Mouse (Mus musculus) gastrocnemius, adult 2 months (tissue): ENCODE results near the gene Cdh13. TPM values are rescaled to one million over a fixed set of nuclear protein-coding genes. Genes with fewer than 3 reads are reported as not detected.

Experiments used
- DNase-seq: peaks from one replicate; pipeline ENCODE4 v3.0.0; 2022
- H3K27ac ChIP-seq: fragments of 200-600 bp; 2 replicates; pipeline ENCODE4 v1.8.1; 2022; ENCODE audit warnings: mild to moderate bottlenecking
- H3K4me3 ChIP-seq: fragments of 200-600 bp; 2 replicates; pipeline ENCODE4 v1.8.1; 2022; ENCODE audit warnings: mild to moderate bottlenecking, moderate library complexity
- CTCF ChIP-seq: fragments of 200-600 bp; IDR thresholded peaks from 2 replicates; pipeline ENCODE4 v1.8.1; 2022; ENCODE audit warnings: antibody characterized with exemption, mild to moderate bottlenecking, moderate library complexity
- intact Hi-C: fragments of 180-260 bp; cut with DNase I; formaldehyde crosslinking; loops from one replicate; pipeline ENCODE4 v1.15.1; 2025
- total RNA-seq, 2 experiments: library from RNA; stranded (reverse); gene quantifications; 2 replicates each; pipeline ENCODE4 v1.2.3; 2021

Cdh13 gene
- total RNA-seq, 2 experiments from 2014 or later = 88.3 to 104 TPM

DNA sequence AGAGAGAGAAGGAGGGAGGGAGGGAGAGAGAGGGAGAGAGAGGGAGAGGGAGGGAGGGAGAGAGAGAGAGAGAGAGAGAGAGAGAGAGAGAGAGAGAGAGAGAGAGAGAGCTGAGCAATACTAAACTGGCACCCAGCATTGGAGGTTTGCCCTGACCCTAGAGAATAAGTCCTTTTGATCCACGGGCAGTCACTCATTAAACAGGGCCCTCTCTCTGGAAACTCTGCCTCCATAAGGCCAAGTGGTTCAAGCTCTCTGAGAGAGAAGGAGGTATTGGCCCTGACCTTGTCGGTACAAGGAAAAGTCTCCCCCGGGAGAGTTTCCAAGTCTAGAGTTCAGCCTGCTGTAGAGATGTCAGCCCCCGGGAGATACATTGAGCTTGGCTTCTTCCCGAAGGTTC, 564.5 kb downstream of the Cdh13 start:
- TF ChIP-seq CTCF = no peak

DNA sequence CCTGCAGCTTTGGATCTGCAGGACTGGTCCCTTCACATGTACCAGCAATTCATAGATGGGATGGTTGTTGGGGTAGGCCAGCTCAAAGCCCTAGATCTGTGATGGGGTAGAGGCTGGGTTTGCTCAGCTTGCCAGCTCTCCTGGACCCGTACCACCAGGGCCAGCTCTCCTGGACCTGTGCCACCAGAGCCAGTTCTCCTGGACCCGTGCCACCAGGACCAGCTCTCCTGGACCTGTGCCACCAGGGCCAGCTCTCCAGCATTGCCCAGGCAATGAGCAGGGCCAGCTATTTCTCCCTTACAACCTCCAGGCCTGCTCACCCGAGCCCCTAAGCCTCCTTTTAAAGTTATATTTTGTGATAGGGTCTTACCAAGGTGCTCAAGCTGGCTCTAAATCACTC, 566.0 kb downstream of the Cdh13 start:
- intact Hi-C loops = no loop called here
- DNase-seq = peak; percentile 31
- Histone ChIP-seq H3K27ac (no peak overlapping the region), H3K4me3 (no peak overlapping the region)
- no peak for TF ChIP-seq CTCF

More for the DNA sequence above, 564.5 kb downstream of the Cdh13 start:
- intact Hi-C loops = no loop called here
- H3K4me3 ChIP-seq = no peak overlapping the region
- no peak for DNase-seq
- no peak overlapping the region for H3K27ac ChIP-seq

GRCm38 (mm10) chr8:118850381-118850780, 566.8 kb downstream of the Cdh13 start:
- TF ChIP-seq CTCF = no peak; the same call in none of the 2 replicates
- Histone ChIP-seq H3K4me3 (no peak overlapping the region), H3K27ac (no peak overlapping the region)
- peak; percentile 71 for DNase-seq
- intact Hi-C loops = loop anchor here (1.0 to 10.0 kb wide), 5 partner anchors 214 to 920 kb away; no protein-coding TSS in a partner anchor

- intact Hi-C loops = loop anchor here (5.0 to 10.0 kb wide), 4 partner anchors 213 to 564 kb away; no protein-coding TSS in a partner anchor
- no peak for TF ChIP-seq CTCF
- Histone ChIP-seq H3K27ac (no peak overlapping the region), H3K4me3 (no peak overlapping the region)
- no peak for DNase-seq
Measured at GRCm38 (mm10) chr8:118851361-118851760, 567.8 kb downstream of the Cdh13 start.

- no peak overlapping the region for H3K4me3 ChIP-seq
- TF ChIP-seq CTCF = no peak
- peak overlapping the region; percentile 38; the same call in 1 of the 2 replicates for H3K27ac ChIP-seq
- intact Hi-C loops = loop anchor here (5.0 to 10.0 kb wide), 4 partner anchors 212 to 566 kb away; no protein-coding TSS in a partner anchor
- DNase-seq = peak; percentile 46
Measured at GRCm38 (mm10) chr8:118852861-118853260, 569.3 kb downstream of the Cdh13 start.

DNA sequence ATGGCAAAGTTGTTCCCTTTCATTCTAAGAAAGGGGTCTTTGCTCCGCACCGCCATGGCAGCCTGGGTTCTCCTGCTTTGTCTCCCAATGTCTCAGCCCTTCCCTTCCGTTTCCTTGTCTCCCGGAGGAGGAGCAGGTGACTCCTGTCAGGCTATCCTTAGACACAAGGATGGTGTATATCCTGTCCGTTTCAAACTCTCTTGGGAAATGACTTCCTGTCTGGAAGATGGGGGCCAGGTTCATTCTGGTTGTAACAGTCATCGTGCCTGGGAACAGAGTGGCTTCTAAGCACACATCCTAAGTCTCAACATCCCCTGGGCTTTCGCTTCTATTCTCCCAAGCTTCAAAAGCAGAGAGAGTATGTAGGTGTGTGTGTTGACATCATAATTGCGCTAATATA, 571.1 kb downstream of the Cdh13 start:
- H3K4me3 ChIP-seq = no peak overlapping the region
- TF ChIP-seq CTCF = no peak
- DNase-seq = no peak
- no peak overlapping the region for H3K27ac ChIP-seq
- intact Hi-C loops = loop anchor here (5.0 to 10.0 kb wide), 4 partner anchors 210 to 567 kb away; no protein-coding TSS in a partner anchor

DNA sequence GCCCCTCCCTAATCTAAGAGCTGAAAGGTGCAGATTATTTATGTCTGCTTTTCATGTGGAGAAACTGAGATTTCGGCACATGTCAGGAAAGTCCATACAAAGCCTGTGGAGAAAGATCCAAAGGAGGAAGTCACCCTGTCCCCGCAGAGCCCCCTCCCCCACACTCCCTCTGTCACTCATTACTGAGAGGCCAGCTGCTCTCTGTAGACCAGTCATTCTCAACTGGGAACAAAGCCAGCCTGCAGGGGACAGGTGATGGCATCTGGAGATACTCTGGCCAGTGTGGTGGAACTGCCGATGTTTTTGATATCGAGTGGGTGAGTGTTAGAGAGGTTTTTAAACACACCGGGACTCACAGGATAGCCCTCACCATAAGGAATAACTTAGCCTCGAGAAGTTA, 582.8 kb downstream of the Cdh13 start:
- intact Hi-C loops = no loop called here
- DNase-seq = no peak
- no peak overlapping the region for H3K4me3 ChIP-seq
- no peak overlapping the region for H3K27ac ChIP-seq
- TF ChIP-seq CTCF = no peak

DNA sequence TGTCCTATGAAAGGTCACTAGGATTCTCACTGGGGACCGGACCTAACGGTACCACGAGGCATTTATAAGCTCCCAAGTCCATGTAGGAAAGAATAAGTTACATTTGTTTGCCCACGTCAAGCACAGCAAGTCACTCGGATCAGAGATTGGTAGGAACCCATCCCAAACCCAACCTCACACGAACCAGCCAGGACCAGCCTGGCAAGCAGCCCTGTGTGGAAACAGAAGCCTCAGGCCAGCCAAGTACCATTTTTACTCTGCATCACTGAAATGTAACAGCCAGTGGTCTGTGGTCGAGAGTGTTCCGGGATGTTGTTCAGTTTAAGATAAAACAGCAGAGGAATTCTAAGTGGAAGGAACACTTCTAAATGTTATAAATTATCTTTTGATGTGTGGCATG, 587.2 kb downstream of the Cdh13 start:
- H3K4me3 ChIP-seq = no peak overlapping the region
- intact Hi-C loops = no loop called here
- TF ChIP-seq CTCF = no peak

GRCm38 (mm10) chr8:118879939-118880825, 596.6 kb downstream of the Cdh13 start:
- Histone ChIP-seq H3K27ac (no peak overlapping the region), H3K4me3 (no peak overlapping the region)
- DNase-seq = no peak
- TF ChIP-seq CTCF = no peak
- intact Hi-C loops = no loop called here

More for the DNA sequence above, 587.2 kb downstream of the Cdh13 start:
- DNase-seq = no peak
- no peak overlapping the region for H3K27ac ChIP-seq

- no peak for DNase-seq
- intact Hi-C loops = no loop called here
- no peak for TF ChIP-seq CTCF
- Histone ChIP-seq H3K4me3 (no peak overlapping the region), H3K27ac (no peak overlapping the region)
Measured at GRCm38 (mm10) chr8:118884296-118884695, 600.8 kb downstream of the Cdh13 start.

GRCm38 (mm10) chr8:118884988-118885387, 601.5 kb downstream of the Cdh13 start:
- DNase-seq = no peak
- Histone ChIP-seq H3K4me3 (no peak overlapping the region), H3K27ac (no peak overlapping the region)
- no peak for TF ChIP-seq CTCF
- intact Hi-C loops = no loop called here

DNA sequence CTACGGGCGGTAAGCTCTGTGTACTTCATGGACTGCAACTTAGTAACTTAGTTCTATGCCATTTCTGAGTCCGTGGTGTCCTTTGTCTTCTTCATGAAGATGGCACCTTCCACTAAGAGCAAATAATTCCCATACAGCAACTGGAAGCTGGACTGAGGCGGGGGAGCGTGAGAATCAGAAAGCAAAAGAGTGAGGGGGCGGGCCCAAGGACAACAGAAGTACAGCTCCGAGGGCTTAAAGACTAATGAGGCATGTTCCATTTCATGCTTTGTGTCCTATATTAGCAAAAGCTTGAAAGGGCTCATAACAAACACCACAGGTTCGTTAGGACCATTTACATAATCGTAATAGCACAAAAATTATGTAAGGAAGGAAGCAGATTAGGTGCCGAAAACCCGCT, 618.9 kb downstream of the Cdh13 start:
- DNase-seq = no peak
- no peak for TF ChIP-seq CTCF
- Histone ChIP-seq H3K4me3 (no peak overlapping the region), H3K27ac (no peak overlapping the region)
- intact Hi-C loops = no loop called here

DNA sequence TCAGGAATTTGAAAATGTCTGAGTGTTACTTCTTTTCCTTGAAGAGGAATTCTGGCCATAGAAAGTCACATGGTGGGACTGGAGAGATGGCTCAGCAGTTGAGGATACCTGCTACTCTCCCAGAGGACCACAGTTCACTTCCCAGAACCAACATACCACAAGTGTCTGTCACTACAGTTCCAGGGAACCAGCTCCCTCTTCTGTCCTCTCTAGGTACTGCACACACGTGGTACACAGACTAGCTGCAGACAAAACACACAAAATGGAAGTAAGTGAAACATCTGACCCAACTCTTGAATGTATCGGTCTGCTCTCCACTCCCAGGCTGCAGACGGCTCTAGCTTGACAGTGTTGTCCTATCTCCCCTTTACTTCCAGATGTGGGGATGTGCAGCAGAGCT, 633.0 kb downstream of the Cdh13 start:
- Histone ChIP-seq H3K4me3 (no peak overlapping the region), H3K27ac (no peak overlapping the region)
- TF ChIP-seq CTCF = peak; percentile 33
- intact Hi-C loops = no loop called here
- no peak for DNase-seq
